Mouse (Mus musculus): ENCODE data around the gene Prkce. TPM values are rescaled to one million over a fixed set of nuclear protein-coding genes. Genes with fewer than 3 reads are reported as not detected.

Prkce gene
- polyA plus RNA-seq, 1 experiment from 2014 or later, result 35.7 TPM

- Histone ChIP-seq H3K4me1 (ENCODE audit: control insufficient read depth, insufficient read depth, low read depth, low read length) (no peaks in the 10 kb centered on the region), H3K36me3 (ENCODE audit: control insufficient read depth, insufficient read depth, low read length) (no peaks in the 10 kb centered on the region; the same call in 1 of the 2 replicates), H3K9ac (ENCODE audit: low read depth, low read length) (no peak overlapping the region), H3K4me3 (ENCODE audit: low read length) (no peak overlapping the region), H3K9me3 (ENCODE audit: control insufficient read depth, low read length) (no peaks in the 10 kb centered on the region), H3K4me2 (ENCODE audit: low read length) (no peak overlapping the region), H3K27me3 (replicated peaks; ENCODE audit: control insufficient read depth, insufficient read depth, low read length) (no peaks in the 10 kb centered on the region), H3K27ac (ENCODE audit: low read depth, low read length) (no peak overlapping the region)
- 90% methylated on average over 7 of the region's 7 CpGs for WGBS
- ATAC-seq, result no peak
Observed at GRCm38 (mm10) chr17:86492376-86492775, 324.8 kb downstream of the Prkce start.

GRCm38 (mm10) chr17:86493891-86494420, 326.4 kb downstream of the Prkce start:
- Histone ChIP-seq H3K4me2 (ENCODE audit: low read length) (no peak overlapping the region), H3K4me1 (ENCODE audit: control insufficient read depth, insufficient read depth, low read depth, low read length) (no peaks in the 10 kb centered on the region), H3K27ac (ENCODE audit: low read depth, low read length) (no peak overlapping the region), H3K4me3 (ENCODE audit: low read length) (no peak overlapping the region), H3K9ac (ENCODE audit: low read depth, low read length) (0 out of 2 replicates have a peak overlapping the region, but pooled peaks have one; percentile 9), H3K9me3 (ENCODE audit: control insufficient read depth, low read length) (no peaks in the 10 kb centered on the region), H3K36me3 (ENCODE audit: control insufficient read depth, insufficient read depth, low read length) (no peaks in the 10 kb centered on the region; the same call in 1 of the 2 replicates), H3K27me3 (replicated peaks; ENCODE audit: control insufficient read depth, insufficient read depth, low read length) (no peaks in the 10 kb centered on the region)
- no peak for ATAC-seq
- 86% methylated on average over 8 of the region's 8 CpGs for WGBS

- no peak overlapping the region for H3K4me2 ChIP-seq (ENCODE audit: low read length)
- no peak overlapping the region for H3K9ac ChIP-seq (ENCODE audit: low read depth, low read length)
- 88% methylated on average over 6 of the region's 6 CpGs for WGBS
- H3K27ac ChIP-seq (ENCODE audit: low read depth, low read length), result no peak overlapping the region
- no peak overlapping the region for H3K4me3 ChIP-seq (ENCODE audit: low read length)
- ATAC-seq, result no peak
- H3K27me3 ChIP-seq (replicated peaks; ENCODE audit: control insufficient read depth, insufficient read depth, low read length), result no peaks in the 10 kb centered on the region
- H3K9me3 ChIP-seq (ENCODE audit: control insufficient read depth, low read length), result no peaks in the 10 kb centered on the region
- H3K4me1 ChIP-seq (ENCODE audit: control insufficient read depth, insufficient read depth, low read depth, low read length), result no peaks in the 10 kb centered on the region
- H3K36me3 ChIP-seq (ENCODE audit: control insufficient read depth, insufficient read depth, low read length), result no peaks in the 10 kb centered on the region; the same call in 1 of the 2 replicates
Observed at GRCm38 (mm10) chr17:86494494-86494893, 326.9 kb downstream of the Prkce start.

GRCm38 (mm10) chr17:86494895-86495294, 327.3 kb downstream of the Prkce start:
- Histone ChIP-seq H3K27me3 (replicated peaks; ENCODE audit: control insufficient read depth, insufficient read depth, low read length) (no peaks in the 10 kb centered on the region), H3K36me3 (ENCODE audit: control insufficient read depth, insufficient read depth, low read length) (no peaks in the 10 kb centered on the region; the same call in 1 of the 2 replicates), H3K9me3 (ENCODE audit: control insufficient read depth, low read length) (no peaks in the 10 kb centered on the region), H3K27ac (ENCODE audit: low read depth, low read length) (no peak overlapping the region), H3K4me1 (ENCODE audit: control insufficient read depth, insufficient read depth, low read depth, low read length) (no peaks in the 10 kb centered on the region), H3K9ac (ENCODE audit: low read depth, low read length) (no peak overlapping the region), H3K4me2 (ENCODE audit: low read length) (no peak overlapping the region), H3K4me3 (ENCODE audit: low read length) (no peak overlapping the region)
- 82% methylated on average over 6 of the region's 6 CpGs for WGBS
- ATAC-seq, result no peak

GRCm38 (mm10) chr17:86496123-86496771, 328.7 kb downstream of the Prkce start:
- Histone ChIP-seq H3K9me3 (ENCODE audit: control insufficient read depth, low read length) (no peaks in the 10 kb centered on the region), H3K27me3 (replicated peaks; ENCODE audit: control insufficient read depth, insufficient read depth, low read length) (no peaks in the 10 kb centered on the region), H3K27ac (ENCODE audit: low read depth, low read length) (no peak overlapping the region), H3K4me1 (ENCODE audit: control insufficient read depth, insufficient read depth, low read depth, low read length) (no peaks in the 10 kb centered on the region; the same call in 1 of the 2 replicates), H3K4me3 (ENCODE audit: low read length) (no peak overlapping the region), H3K9ac (ENCODE audit: low read depth, low read length) (no peak overlapping the region), H3K36me3 (ENCODE audit: control insufficient read depth, insufficient read depth, low read length) (no peaks in the 10 kb centered on the region; the same call in 1 of the 2 replicates), H3K4me2 (ENCODE audit: low read length) (no peak overlapping the region)
- 94% methylated on average over 9 of the region's 9 CpGs for WGBS
- ATAC-seq, result 0 out of 2 replicates have a peak, but pooled peaks have one; percentile 56

- ATAC-seq, result no peak
- no peaks in the 10 kb centered on the region for H3K9me3 ChIP-seq (ENCODE audit: control insufficient read depth, low read length)
Observed at GRCm38 (mm10) chr17:86497302-86497701, 329.7 kb downstream of the Prkce start.

GRCm38 (mm10) chr17:86499359-86500045, 331.9 kb downstream of the Prkce start:
- Histone ChIP-seq H3K27ac (ENCODE audit: low read depth, low read length) (0 out of 2 replicates have a peak overlapping the region, but pooled peaks have one; percentile 19), H3K27me3 (replicated peaks; ENCODE audit: control insufficient read depth, insufficient read depth, low read length) (no peaks in the 10 kb centered on the region), H3K4me3 (ENCODE audit: low read length) (no peak overlapping the region), H3K4me2 (ENCODE audit: low read length) (no peak overlapping the region), H3K36me3 (ENCODE audit: control insufficient read depth, insufficient read depth, low read length) (no peaks in the 10 kb centered on the region; the same call in 1 of the 2 replicates), H3K9ac (ENCODE audit: low read depth, low read length) (no peak overlapping the region), H3K4me1 (ENCODE audit: control insufficient read depth, insufficient read depth, low read depth, low read length) (no peaks in the 10 kb centered on the region; the same call in 1 of the 2 replicates), H3K9me3 (ENCODE audit: control insufficient read depth, low read length) (no peaks in the 10 kb centered on the region)
- no peak for ATAC-seq
- 63% methylated on average over 15 of the region's 15 CpGs for WGBS

More at GRCm38 (mm10) chr17:86497302-86497701, 329.7 kb downstream of the Prkce start:
- Histone ChIP-seq H3K4me2 (ENCODE audit: low read length) (no peak overlapping the region), H3K36me3 (ENCODE audit: control insufficient read depth, insufficient read depth, low read length) (no peaks in the 10 kb centered on the region; the same call in 1 of the 2 replicates), H3K4me1 (ENCODE audit: control insufficient read depth, insufficient read depth, low read depth, low read length) (no peaks in the 10 kb centered on the region; the same call in 1 of the 2 replicates), H3K27ac (ENCODE audit: low read depth, low read length) (no peak overlapping the region), H3K27me3 (replicated peaks; ENCODE audit: control insufficient read depth, insufficient read depth, low read length) (no peaks in the 10 kb centered on the region), H3K4me3 (ENCODE audit: low read length) (no peak overlapping the region), H3K9ac (ENCODE audit: low read depth, low read length) (no peak overlapping the region)
- WGBS, result 85% methylated on average over 4 of the region's 4 CpGs

GRCm38 (mm10) chr17:86501393-86501792, 333.8 kb downstream of the Prkce start:
- H3K27me3 ChIP-seq (replicated peaks; ENCODE audit: control insufficient read depth, insufficient read depth, low read length), result no peaks in the 10 kb centered on the region
- H3K4me3 ChIP-seq (ENCODE audit: low read length), result no peak overlapping the region
- no peaks in the 10 kb centered on the region; the same call in 1 of the 2 replicates for H3K36me3 ChIP-seq (ENCODE audit: control insufficient read depth, insufficient read depth, low read length)
- no peak overlapping the region for H3K27ac ChIP-seq (ENCODE audit: low read depth, low read length)
- no peak for ATAC-seq
- no peak overlapping the region for H3K9ac ChIP-seq (ENCODE audit: low read depth, low read length)
- no peaks in the 10 kb centered on the region; the same call in 1 of the 2 replicates for H3K4me1 ChIP-seq (ENCODE audit: control insufficient read depth, insufficient read depth, low read depth, low read length)
- no peaks in the 10 kb centered on the region for H3K9me3 ChIP-seq (ENCODE audit: control insufficient read depth, low read length)
- no peak overlapping the region for H3K4me2 ChIP-seq (ENCODE audit: low read length)
- WGBS, result 86% methylated on average over 4 of the region's 4 CpGs
